Mouse (Mus musculus): ENCODE results near the gene Ppp2r5a. TPM values are rescaled to one million over a fixed set of nuclear protein-coding genes. Genes with fewer than 3 reads are reported as not detected.

Ppp2r5a gene
- polyA plus RNA-seq, 1 experiment = 263 TPM

DNA sequence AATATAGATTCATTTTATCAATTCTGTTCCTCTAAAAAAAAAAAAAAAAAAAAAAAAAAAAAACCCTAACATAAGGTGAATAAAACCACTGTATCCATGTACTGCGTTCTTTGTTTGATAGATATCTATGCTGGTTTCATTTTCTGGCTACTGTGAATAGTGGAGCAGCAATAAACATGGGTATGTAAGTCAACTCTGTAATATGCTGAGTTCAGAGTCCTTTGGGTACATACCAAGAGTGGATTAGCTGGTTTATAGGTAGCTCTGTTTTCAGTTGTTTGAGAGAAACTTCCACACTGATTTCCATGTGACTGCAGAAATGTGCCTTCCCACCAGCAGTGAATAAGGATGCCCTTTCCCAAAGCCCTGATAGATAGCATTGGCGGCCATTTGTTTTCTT, 25.0 kb downstream of the Ppp2r5a start:
- Histone ChIP-seq H3K4me3 (ENCODE audit: insufficient read depth, low read depth, low read length) (no peak overlapping the region), H3K27ac (ENCODE audit: insufficient read depth, low read depth, low read length) (no peak overlapping the region), H3K4me1 (ENCODE audit: control insufficient read depth, insufficient read depth, low read length) (peaks cover 13% of the 10 kb centered on the region)
- 94% methylated on average over 2 of the region's 2 CpGs for WGBS
- no peak for TF ChIP-seq CTCF (IDR thresholded peaks at IDR 0.05; ENCODE audit: insufficient read depth, low read depth, low read length)
- TF ChIP-seq POLR2A (IDR thresholded peaks at IDR 0.05; ENCODE audit: insufficient read depth, low read depth, low read length) = no peak

DNA sequence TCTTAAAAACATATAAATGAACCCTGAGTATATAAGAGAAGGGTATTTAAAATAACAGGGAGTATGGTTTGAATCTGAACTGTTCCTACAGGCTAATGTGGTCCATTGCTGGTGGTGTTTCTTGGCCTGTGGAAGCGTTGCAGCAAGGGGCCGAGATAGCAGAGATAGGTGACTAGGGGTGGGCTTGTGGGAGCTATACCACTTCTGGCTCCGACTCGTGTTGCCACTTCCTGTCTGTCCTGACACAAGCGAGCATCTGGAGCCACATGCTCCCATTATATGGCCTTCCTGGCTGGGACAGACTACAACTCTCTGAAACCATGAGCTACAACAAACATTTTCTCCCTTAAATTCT, 27.5 kb downstream of the Ppp2r5a start:
- no peak for TF ChIP-seq CTCF (IDR thresholded peaks at IDR 0.05; ENCODE audit: insufficient read depth, low read depth, low read length)
- Histone ChIP-seq H3K4me1 (ENCODE audit: control insufficient read depth, insufficient read depth, low read length) (peaks cover 13% of the 10 kb centered on the region), H3K4me3 (ENCODE audit: insufficient read depth, low read depth, low read length) (no peak overlapping the region), H3K27ac (ENCODE audit: insufficient read depth, low read depth, low read length) (no peak overlapping the region)
- 85% methylated on average over 5 of the region's 5 CpGs for WGBS

DNA sequence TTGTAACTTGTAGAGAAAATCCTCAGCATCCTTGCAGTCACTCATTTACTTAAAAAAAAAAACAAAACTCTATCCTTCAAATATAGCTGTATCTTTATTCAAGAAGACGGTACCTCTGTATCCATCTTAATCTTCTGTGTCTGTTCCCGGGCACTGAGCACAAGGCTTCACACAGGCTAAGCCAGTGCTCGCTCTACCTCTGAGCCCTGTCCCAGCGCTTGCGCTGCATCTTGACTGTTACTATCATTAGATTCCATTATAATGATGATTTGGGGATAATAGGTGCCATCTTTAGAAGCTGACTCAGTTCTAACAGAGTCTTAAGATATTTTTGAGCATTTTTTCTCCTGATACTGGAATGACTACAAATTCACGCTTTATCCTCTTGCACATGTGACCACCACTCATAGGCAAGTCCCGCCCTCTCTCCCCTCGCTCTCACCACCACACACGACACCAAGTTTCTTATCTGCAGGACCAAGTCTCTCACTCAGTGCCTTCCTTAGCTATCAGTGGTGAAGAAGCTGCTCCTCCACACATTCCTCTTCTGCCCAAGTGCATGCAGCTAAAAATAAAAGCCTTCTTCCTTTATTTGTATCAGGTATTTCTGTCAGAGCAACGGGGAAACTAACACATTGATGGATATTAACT, 28.0 kb downstream of the Ppp2r5a start:
- H3K27ac ChIP-seq (ENCODE audit: insufficient read depth, low read depth, low read length) = no peak overlapping the region
- no peak overlapping the region for H3K4me3 ChIP-seq (ENCODE audit: insufficient read depth, low read depth, low read length)
- peaks cover 13% of the 10 kb centered on the region for H3K4me1 ChIP-seq (ENCODE audit: control insufficient read depth, insufficient read depth, low read length)
- WGBS = 44% methylated on average over 10 of the region's 10 CpGs
- no peak for TF ChIP-seq POLR2A (IDR thresholded peaks at IDR 0.05; ENCODE audit: insufficient read depth, low read depth, low read length)
- no peak for TF ChIP-seq CTCF (IDR thresholded peaks at IDR 0.05; ENCODE audit: insufficient read depth, low read depth, low read length)

DNA sequence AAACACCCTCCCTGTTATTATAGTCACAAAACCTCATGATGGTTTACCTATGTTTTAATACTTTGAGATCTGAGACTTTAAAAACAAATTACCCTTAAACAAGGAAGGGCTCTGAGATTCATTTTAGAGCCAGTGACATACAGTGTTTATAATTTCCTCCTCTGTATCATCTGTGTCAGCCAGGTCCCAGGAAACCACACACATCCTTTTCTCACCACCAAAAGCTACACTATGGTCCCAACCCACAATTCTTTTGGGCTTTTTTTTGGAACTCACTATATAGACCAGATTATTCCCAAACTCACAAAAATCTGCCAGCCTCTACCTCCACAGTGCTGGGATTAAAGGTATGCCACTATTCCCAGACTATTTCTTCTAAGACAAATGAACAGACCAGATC, 33.9 kb downstream of the Ppp2r5a start:
- TF ChIP-seq CTCF (IDR thresholded peaks at IDR 0.05; ENCODE audit: insufficient read depth, low read depth, low read length) (no peak), POLR2A (IDR thresholded peaks at IDR 0.05; ENCODE audit: insufficient read depth, low read depth, low read length) (no peak)
- Histone ChIP-seq H3K4me1 (ENCODE audit: control insufficient read depth, insufficient read depth, low read length) (no peaks in the 10 kb centered on the region; the same call in 1 of the 2 replicates), H3K27ac (ENCODE audit: insufficient read depth, low read depth, low read length) (no peak overlapping the region), H3K4me3 (ENCODE audit: insufficient read depth, low read depth, low read length) (no peak overlapping the region)

DNA sequence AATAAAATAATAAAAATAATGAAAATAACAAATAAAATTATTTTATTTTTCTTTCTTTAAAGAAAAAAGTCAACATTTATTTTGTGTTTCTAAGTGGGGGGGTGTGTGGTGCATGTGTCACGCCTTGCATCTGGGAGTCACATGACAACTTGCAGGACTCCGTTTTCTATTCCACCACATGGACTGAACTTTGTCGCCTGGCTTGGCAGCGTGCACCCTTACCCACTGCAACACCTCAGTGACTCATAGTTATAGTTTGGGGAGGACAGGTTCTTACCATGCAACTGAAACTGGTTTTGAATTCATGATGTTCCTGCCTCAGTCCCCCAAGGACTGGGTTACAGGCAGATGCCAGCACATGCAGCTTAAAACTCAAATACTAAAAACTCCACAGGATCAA, 34.9 kb downstream of the Ppp2r5a start:
- Histone ChIP-seq H3K4me1 (ENCODE audit: control insufficient read depth, insufficient read depth, low read length) (no peaks in the 10 kb centered on the region), H3K27ac (ENCODE audit: insufficient read depth, low read depth, low read length) (no peak overlapping the region), H3K4me3 (ENCODE audit: insufficient read depth, low read depth, low read length) (no peak overlapping the region)
- TF ChIP-seq CTCF (IDR thresholded peaks at IDR 0.05; ENCODE audit: insufficient read depth, low read depth, low read length) = no peak
- TF ChIP-seq POLR2A (IDR thresholded peaks at IDR 0.05; ENCODE audit: insufficient read depth, low read depth, low read length) = no peak
- 63% methylated on average over 4 of the region's 4 CpGs for WGBS

DNA sequence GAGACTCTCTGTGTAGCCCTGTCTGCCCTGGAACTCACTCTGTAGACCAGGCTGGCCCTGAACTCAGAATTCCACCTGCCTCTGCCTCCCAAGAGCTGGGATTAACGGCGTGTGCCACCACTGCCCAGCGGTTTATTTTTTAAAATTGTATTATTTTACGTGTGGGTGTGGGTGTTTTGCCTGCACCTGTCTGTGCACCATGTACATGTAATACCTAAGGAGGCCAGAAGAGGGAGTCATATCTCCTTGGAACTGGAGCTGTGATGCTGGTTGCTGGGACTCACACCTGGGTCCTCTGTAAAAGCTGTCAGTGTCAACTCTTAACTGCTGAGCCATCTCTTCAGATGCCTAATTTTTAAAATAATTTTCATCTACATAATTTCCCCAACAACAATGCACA, 38.6 kb downstream of the Ppp2r5a start:
- H3K27ac ChIP-seq (ENCODE audit: insufficient read depth, low read depth, low read length) = no peak overlapping the region
- TF ChIP-seq CTCF (IDR thresholded peaks at IDR 0.05; ENCODE audit: insufficient read depth, low read depth, low read length) (no peak), POLR2A (IDR thresholded peaks at IDR 0.05; ENCODE audit: insufficient read depth, low read depth, low read length) (no peak)
- 61% methylated on average over 4 of the region's 4 CpGs for WGBS
- H3K4me1 ChIP-seq (ENCODE audit: control insufficient read depth, insufficient read depth, low read length) = no peaks in the 10 kb centered on the region
- H3K4me3 ChIP-seq (ENCODE audit: insufficient read depth, low read depth, low read length) = no peak overlapping the region

DNA sequence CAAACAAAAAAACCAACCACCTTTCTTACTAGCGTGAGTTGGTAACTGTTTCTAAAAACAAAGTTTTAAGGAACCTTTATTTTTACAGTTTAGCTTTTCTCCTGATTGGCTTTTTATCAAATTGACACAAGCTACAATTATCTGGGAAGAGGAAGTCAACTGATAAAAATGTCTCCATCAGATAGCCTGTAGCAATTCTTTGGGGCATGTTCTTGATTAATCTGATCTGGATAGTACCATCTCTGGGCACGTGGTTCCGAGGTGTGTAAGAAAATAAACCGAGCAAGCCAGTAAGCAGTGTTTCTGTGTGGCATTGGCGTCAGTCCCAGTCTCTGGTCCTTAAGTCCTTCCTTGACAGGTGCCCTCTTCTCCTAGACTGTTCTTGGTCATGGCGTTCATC, 40.7 kb downstream of the Ppp2r5a start:
- no peaks in the 10 kb centered on the region for H3K4me1 ChIP-seq (ENCODE audit: control insufficient read depth, insufficient read depth, low read length)
- H3K4me3 ChIP-seq (ENCODE audit: insufficient read depth, low read depth, low read length) = no peak overlapping the region
- TF ChIP-seq POLR2A (IDR thresholded peaks at IDR 0.05; ENCODE audit: insufficient read depth, low read depth, low read length) (no peak), CTCF (IDR thresholded peaks at IDR 0.05; ENCODE audit: insufficient read depth, low read depth, low read length) (no peak)
- H3K27ac ChIP-seq (ENCODE audit: insufficient read depth, low read depth, low read length) = no peak overlapping the region
- 73% methylated on average over 6 of the region's 6 CpGs for WGBS

DNA sequence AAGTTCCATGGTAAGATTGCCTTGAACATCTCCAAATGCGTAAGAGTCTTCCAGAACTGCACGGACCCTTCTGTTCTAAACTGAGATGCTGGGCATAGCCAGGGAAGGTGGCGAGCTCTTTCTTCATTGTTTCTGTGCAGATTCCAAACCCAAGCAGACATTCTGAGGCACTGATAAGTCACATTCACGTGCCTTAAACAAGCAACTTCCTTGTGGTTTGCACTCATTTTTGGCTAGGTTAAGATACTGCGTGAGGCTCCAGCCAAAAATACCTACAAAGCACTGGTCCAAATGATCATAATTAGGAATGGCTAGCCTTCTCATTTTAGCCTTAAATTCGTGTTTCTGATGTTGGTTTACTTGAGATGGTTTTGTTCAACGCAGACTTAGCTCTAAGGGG, 43.6 kb downstream of the Ppp2r5a start:
- WGBS = 81% methylated on average over 7 of the region's 7 CpGs
- H3K4me1 ChIP-seq (ENCODE audit: control insufficient read depth, insufficient read depth, low read length) = no peaks in the 10 kb centered on the region; the same call in 1 of the 2 replicates
- no peak for TF ChIP-seq CTCF (IDR thresholded peaks at IDR 0.05; ENCODE audit: insufficient read depth, low read depth, low read length)
- no peak for TF ChIP-seq POLR2A (IDR thresholded peaks at IDR 0.05; ENCODE audit: insufficient read depth, low read depth, low read length)
- H3K4me3 ChIP-seq (ENCODE audit: insufficient read depth, low read depth, low read length) = no peak overlapping the region
- H3K27ac ChIP-seq (ENCODE audit: insufficient read depth, low read depth, low read length) = no peak overlapping the region

DNA sequence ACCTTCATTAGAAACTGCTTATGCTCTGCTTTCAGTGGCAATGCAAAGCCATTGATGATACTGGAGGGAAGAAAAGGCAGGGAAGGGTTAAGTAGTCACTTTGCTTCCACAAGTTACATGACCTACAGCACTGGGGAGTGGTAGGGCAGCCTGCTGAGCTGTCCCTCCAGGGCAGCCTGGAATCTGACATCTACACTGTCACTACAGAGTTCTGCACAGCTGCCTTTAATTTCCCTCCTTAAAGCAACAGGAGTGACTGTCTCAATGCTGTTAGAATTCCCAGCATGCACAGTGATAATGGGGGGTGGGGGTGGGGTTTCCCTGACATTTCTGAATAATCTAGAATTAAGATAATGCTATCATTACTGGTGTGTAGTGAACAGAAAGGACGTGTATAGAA, 46.1 kb downstream of the Ppp2r5a start:
- Histone ChIP-seq H3K4me3 (ENCODE audit: insufficient read depth, low read depth, low read length) (no peak overlapping the region), H3K27ac (ENCODE audit: insufficient read depth, low read depth, low read length) (no peak overlapping the region), H3K4me1 (ENCODE audit: control insufficient read depth, insufficient read depth, low read length) (peaks cover 2% of the 10 kb centered on the region; the same call in 1 of the 2 replicates)
- WGBS = 31% methylated on average over 1 of the region's 1 CpGs
- no peak for TF ChIP-seq POLR2A (IDR thresholded peaks at IDR 0.05; ENCODE audit: insufficient read depth, low read depth, low read length)
- TF ChIP-seq CTCF (IDR thresholded peaks at IDR 0.05; ENCODE audit: insufficient read depth, low read depth, low read length) = no peak

DNA sequence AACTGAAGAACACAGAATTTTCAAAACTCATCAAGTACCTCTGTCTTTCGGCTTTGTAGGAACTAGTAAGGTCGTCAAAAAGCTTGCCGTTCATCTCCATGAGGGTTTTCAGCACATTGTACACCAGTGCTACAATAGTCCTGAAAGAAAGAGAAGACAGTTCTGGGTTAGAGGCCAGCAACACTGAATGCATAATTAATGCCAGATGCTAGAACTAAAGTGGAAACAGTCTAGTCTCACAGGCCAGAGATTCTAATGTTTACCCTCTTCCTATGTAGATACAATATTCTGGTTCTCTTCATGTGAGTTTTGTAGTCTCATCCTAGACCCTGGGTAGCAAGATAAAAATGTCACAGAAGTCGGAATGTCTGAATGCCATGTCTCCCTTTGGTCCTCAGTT, 49.2 kb downstream of the Ppp2r5a start:
- 50% methylated on average over 4 of the region's 4 CpGs for WGBS
- no peak overlapping the region for H3K4me3 ChIP-seq (ENCODE audit: insufficient read depth, low read depth, low read length)
- no peak overlapping the region for H3K27ac ChIP-seq (ENCODE audit: insufficient read depth, low read depth, low read length)
- peaks cover 2% of the 10 kb centered on the region; the same call in 1 of the 2 replicates for H3K4me1 ChIP-seq (ENCODE audit: control insufficient read depth, insufficient read depth, low read length)
- no peak for TF ChIP-seq POLR2A (IDR thresholded peaks at IDR 0.05; ENCODE audit: insufficient read depth, low read depth, low read length)
- no peak for TF ChIP-seq CTCF (IDR thresholded peaks at IDR 0.05; ENCODE audit: insufficient read depth, low read depth, low read length)
